Mouse (Mus musculus) heart, postnatal 0 days (tissue): ENCODE results near the gene Irf3. TPM values are rescaled to one million over a fixed set of nuclear protein-coding genes. Genes with fewer than 3 reads are reported as not detected.

Source experiments
- ATAC-seq: fragments of 200-750 bp; cut with Nextera tagmentation; 2 replicates; pipeline ENCODE4 v1.8.0; 2017; ENCODE audit warnings: low read depth, moderate number of reproducible peaks, moderate library complexity; ENCODE audit not compliant: insufficient read depth
- DNase-seq: peaks from one replicate; pipeline ENCODE4 v3.0.0-alpha.2; 2016; ENCODE audit warnings: low spot score
- H3K27ac ChIP-seq: fragments of 300-500 bp; sonication (generic); 2 replicates; pipeline ENCODE4 v1.5.1; 2014; ENCODE audit warnings: low read depth, mild to moderate bottlenecking
- H3K27me3 ChIP-seq: fragments of 300-500 bp; sonication (generic); 2 replicates; pipeline ENCODE4 v1.6.1; 2014; ENCODE audit warnings: low read length, mixed read lengths; ENCODE audit not compliant: control insufficient read depth, insufficient read depth
- H3K36me3 ChIP-seq: fragments of 300-500 bp; sonication (generic); replicated peaks from 2 replicates; pipeline ENCODE4 v1.6.1; 2014; ENCODE audit warnings: low read length, mixed read lengths; ENCODE audit not compliant: control insufficient read depth, insufficient read depth
- H3K4me1 ChIP-seq: fragments of 300-500 bp; sonication (generic); 2 replicates; pipeline ENCODE4 v1.6.1; 2014; ENCODE audit warnings: antibody characterized with exemption; ENCODE audit not compliant: control insufficient read depth, insufficient read depth
- H3K4me2 ChIP-seq: fragments of 300-500 bp; sonication (generic); 2 replicates; pipeline ENCODE4 v1.6.1; 2014; ENCODE audit warnings: low read depth, mild to moderate bottlenecking, low read length, moderate library complexity
- H3K4me3 ChIP-seq: fragments of 300-500 bp; sonication (generic); 2 replicates; pipeline ENCODE4 v1.5.1; 2014; ENCODE audit warnings: low read depth, low read length
- H3K9ac ChIP-seq: fragments of 300-500 bp; sonication (generic); replicated peaks from 2 replicates; pipeline ENCODE4 v1.6.1; 2014; ENCODE audit warnings: low read depth, low read length, mixed read lengths
- H3K9me3 ChIP-seq: fragments of 300-500 bp; sonication (generic); replicated peaks from 2 replicates; pipeline ENCODE4 v1.6.1; 2016; ENCODE audit warnings: low read length; ENCODE audit not compliant: control insufficient read depth
- CTCF ChIP-seq: IDR thresholded peaks from 2 replicates; pipeline ENCODE4 v1.5.1; 2016; ENCODE audit warnings: antibody characterized with exemption, control low read depth, low read depth
- EP300 ChIP-seq: IDR thresholded peaks from 2 replicates; pipeline ENCODE4 v1.6.1; 2016; ENCODE audit warnings: antibody characterized with exemption, low read depth
- whole genome bisulfite sequencing: fragments of 180-500 bp; shearing (Covaris S2); extraction: QIAGEN DNeasy Blood & Tissue Kit; methylation state at CpG from one replicate; pipeline ENCODE4 v1.1.7; 2014; 5-methylcytosine and 5-hydroxymethylcytosine counted together
- polyA plus RNA-seq: library from polyadenylated mRNA; unstranded; fragments of >200 nt; fragmentation: Nextera tagmentation; extraction: Ambion mirVana; gene quantifications from 2 replicates; pipeline ENCODE4 v1.2.1, GENCODE M21; 2015
- total RNA-seq: library from RNA; depleted of rRNA; stranded (reverse); fragments of >200 nt; gene quantifications from 2 replicates; pipeline ENCODE4 v1.2.3, GENCODE M21; 2014; ENCODE audit warnings: low replicate concordance

Irf3 gene
- total and polyA plus RNA-seq, 2 experiments from 2014 or later, result 44.8 to 61.1 TPM

GRCm38 (mm10) chr7:44965975-44966374 is 31.5 kb upstream of the Irf3 start:
- Histone ChIP-seq H3K27me3 (no peaks in the 10 kb centered on the region), H3K27ac (no peak overlapping the region), H3K4me2 (no peak overlapping the region), H3K9me3 (no peaks in the 10 kb centered on the region), H3K9ac (no peak overlapping the region), H3K4me3 (no peak overlapping the region), H3K4me1 (no peaks in the 10 kb centered on the region), H3K36me3 (0 out of 2 replicates have a peak, but pooled peaks cover 7% of the 10 kb centered on the region)
- 71% methylated on average over 7 of the region's 7 CpGs for WGBS
- DNase-seq (no peak), ATAC-seq (no peak)
- TF ChIP-seq EP300 (no peak), CTCF (0 out of 2 replicates have a peak, but pooled peaks have one; percentile 7)

- Histone ChIP-seq H3K9me3 (no peaks in the 10 kb centered on the region), H3K27me3 (0 out of 2 replicates have a peak, but pooled peaks cover 3% of the 10 kb centered on the region), H3K4me3 (no peak overlapping the region), H3K9ac (no peak overlapping the region), H3K27ac (no peak overlapping the region), H3K36me3 (0 out of 2 replicates have a peak, but pooled peaks cover 1% of the 10 kb centered on the region), H3K4me2 (no peak overlapping the region), H3K4me1 (no peaks in the 10 kb centered on the region)
- 68% methylated on average over 15 of the region's 15 CpGs for WGBS
- TF ChIP-seq CTCF, result no peak
- TF ChIP-seq EP300, result no peak
- ATAC-seq, result no peak
- no peak for DNase-seq
These were observed 30.8 kb upstream of the Irf3 start for GRCm38 (mm10) chr7:44966638-44967037.

GRCm38 (mm10) chr7:44970231-44970691 is 27.2 kb upstream of the Irf3 start:
- Histone ChIP-seq H3K9me3 (no peaks in the 10 kb centered on the region), H3K4me2 (peak overlapping the region; percentile 80), H3K4me1 (no peaks in the 10 kb centered on the region), H3K27ac (peak overlapping the region; percentile 39), H3K4me3 (peak overlapping the region; percentile 50), H3K27me3 (0 out of 2 replicates have a peak, but pooled peaks cover 3% of the 10 kb centered on the region), H3K36me3 (no peaks in the 10 kb centered on the region), H3K9ac (peak overlapping the region; percentile 46)
- peak; percentile 95 for ATAC-seq
- under 1% methylated on average over 36 of the region's 36 CpGs for WGBS
- no peak for TF ChIP-seq CTCF
- DNase-seq, result peak; percentile 88

- no peak for TF ChIP-seq EP300
- no peak for TF ChIP-seq CTCF
- ATAC-seq (no peak), DNase-seq (no peak)
- no peak overlapping the region for H3K9ac ChIP-seq
- H3K4me1 ChIP-seq, result no peaks in the 10 kb centered on the region
- no peak overlapping the region for H3K27ac ChIP-seq
- H3K36me3 ChIP-seq, result peaks cover 5% of the 10 kb centered on the region
- no peaks in the 10 kb centered on the region for H3K9me3 ChIP-seq
- 0 out of 2 replicates have a peak, but pooled peaks cover 3% of the 10 kb centered on the region for H3K27me3 ChIP-seq
- 78% methylated on average over 7 of the region's 7 CpGs for WGBS
- no peak overlapping the region for H3K4me3 ChIP-seq
- peak overlapping the region; percentile 80; the same call in 1 of the 2 replicates for H3K4me2 ChIP-seq
These were observed 26.3 kb upstream of the Irf3 start for GRCm38 (mm10) chr7:44971142-44971541.

- Histone ChIP-seq H3K27ac (no peak overlapping the region), H3K27me3 (0 out of 2 replicates have a peak, but pooled peaks cover 3% of the 10 kb centered on the region), H3K36me3 (peaks cover 29% of the 10 kb centered on the region), H3K9ac (0 out of 2 replicates have a peak overlapping the region, but pooled peaks have one; percentile 3), H3K4me2 (peak overlapping the region; percentile 54), H3K4me3 (peak overlapping the region; percentile 45), H3K4me1 (no peaks in the 10 kb centered on the region), H3K9me3 (no peaks in the 10 kb centered on the region)
- TF ChIP-seq EP300 (no peak), CTCF (no peak)
- DNase-seq (no peak), ATAC-seq (no peak)
- 40% methylated on average over 14 of the region's 14 CpGs for WGBS
These were observed 23.9 kb upstream of the Irf3 start for GRCm38 (mm10) chr7:44973415-44974130.
